ENCODE assay signal across 14 mouse cellular contexts in genomic region chr6:122505545-122505944, GRCm38 (mm10). TPM values are rescaled to one million over a fixed set of nuclear protein-coding genes. Genes with fewer than 3 reads are reported as not detected.
DNase-seq lines count a peak whose midpoint lies in the region; ATAC-seq lines count a peak whose summit lies in the region.
"Had no signal": no experiment of that assay in that cellular context is flagged by ENCODE, and none has a peak within 500 bp of the region (broad histone marks: within the 10 kb centered on the region; RNA-seq: fewer than 3 reads in every experiment).

Gene Mfap5, plus strand, starts transcription at chr6:122505845.

- DNase-seq in embryonic facial prominence, embryonic 14.5 days (ENCODE audit: low spot score): no peak
- no peak for DNase-seq in embryonic facial prominence, embryonic 10.5 days (ENCODE audit: low spot score)
- no peak for DNase-seq in lung, postnatal 25 days (ENCODE audit: low spot score)
- no peak for DNase-seq in gastrocnemius, postnatal 14 days
- no peak for DNase-seq in cerebellum, postnatal 36 days
- no peak for DNase-seq in liver
- DNase-seq: cerebellum, postnatal 10 days; right cerebral cortex, postnatal 4 days; thymus, postnatal 14 days had no signal

- no peaks in the 10 kb centered on the region for H3K27me3 ChIP-seq in embryonic facial prominence, embryonic 14.5 days (replicated peaks; ENCODE audit: control insufficient read depth, insufficient read depth, low read length)
- H3K27me3 ChIP-seq in embryonic facial prominence, embryonic 10.5 days (replicated peaks; ENCODE audit: low read depth, poor library complexity, severe bottlenecking): no peaks in the 10 kb centered on the region
- H3K27me3 ChIP-seq in lung, embryonic 15.5 days: no peaks in the 10 kb centered on the region
- no peaks in the 10 kb centered on the region for H3K27me3 ChIP-seq in limb, embryonic 15.5 days
- H3K27me3 ChIP-seq: intestine, embryonic 15.5 days had no signal

- no peak within 1 kb of the TSS for H3K9ac ChIP-seq in embryonic facial prominence, embryonic 14.5 days (ENCODE audit: low read depth, low read length)
- no peak within 1 kb of the TSS for H3K9ac ChIP-seq in lung, embryonic 15.5 days
- H3K9ac ChIP-seq in limb, embryonic 15.5 days: no peak within 1 kb of the TSS
- H3K9ac ChIP-seq: intestine, embryonic 15.5 days; liver, embryonic 14.5 days had no signal

- no peaks in the 10 kb centered on the region for H3K9me3 ChIP-seq in embryonic facial prominence, embryonic 14.5 days (ENCODE audit: control insufficient read depth, low read length)
- no peaks in the 10 kb centered on the region for H3K9me3 ChIP-seq in embryonic facial prominence, embryonic 10.5 days
- no peaks in the 10 kb centered on the region for H3K9me3 ChIP-seq in lung, embryonic 15.5 days
- H3K9me3 ChIP-seq in limb, embryonic 15.5 days: no peaks in the 10 kb centered on the region
- H3K9me3 ChIP-seq: intestine, embryonic 15.5 days had no signal

- no peak for ATAC-seq in embryonic facial prominence, embryonic 14.5 days (ENCODE audit: low read depth)
- no peak for ATAC-seq in lung, embryonic 15.5 days (ENCODE audit: borderline replicate concordance, extremely low read depth, low FRiP score, low TSS enrichment)
- ATAC-seq in limb, embryonic 15.5 days (ENCODE audit: insufficient number of reproducible peaks, low FRiP score, low TSS enrichment, low read depth): no peak
- ATAC-seq: intestine, embryonic 15.5 days had no signal

- H3K4me2 ChIP-seq in embryonic facial prominence, embryonic 14.5 days (ENCODE audit: low read depth, low read length): no peak within 1 kb of the TSS
- H3K4me2 ChIP-seq in lung, embryonic 15.5 days: no peak within 1 kb of the TSS
- no peak within 1 kb of the TSS for H3K4me2 ChIP-seq in limb, embryonic 15.5 days
- H3K4me2 ChIP-seq: intestine, embryonic 15.5 days; midbrain, embryonic 11.5 days had no signal

- WGBS in embryonic facial prominence, embryonic 14.5 days: 90% methylated on average over 3 of the region's 3 CpGs
- WGBS in embryonic facial prominence, embryonic 10.5 days: 87% methylated on average over 3 of the region's 3 CpGs
- WGBS in lung, embryonic 15.5 days: 82% methylated on average over 3 of the region's 3 CpGs
- 77% methylated on average over 3 of the region's 3 CpGs for WGBS in limb, embryonic 15.5 days

- intact Hi-C loops in gastrocnemius, postnatal 14 days (cut with DNase I; ENCODE audit: low total_unique reads): no loop called here

- H3K4me3 ChIP-seq in embryonic facial prominence, embryonic 14.5 days (ENCODE audit: low read depth, low read length): no peak within 1 kb of the TSS
- H3K4me3 ChIP-seq in embryonic facial prominence, embryonic 10.5 days: no peak within 1 kb of the TSS
- no peak within 1 kb of the TSS for H3K4me3 ChIP-seq in lung, embryonic 15.5 days
- H3K4me3 ChIP-seq in limb, embryonic 15.5 days: no peak within 1 kb of the TSS
- H3K4me3 ChIP-seq: intestine, embryonic 15.5 days had no signal

- no peak within 1 kb of the TSS for H3K27ac ChIP-seq in embryonic facial prominence, embryonic 14.5 days (replicated peaks; ENCODE audit: low read depth, low read length)
- no peak within 1 kb of the TSS for H3K27ac ChIP-seq in embryonic facial prominence, embryonic 10.5 days (replicated peaks)
- H3K27ac ChIP-seq in lung, embryonic 15.5 days: no peak within 1 kb of the TSS
- no peak within 1 kb of the TSS for H3K27ac ChIP-seq in limb, embryonic 15.5 days
- H3K27ac ChIP-seq: intestine, embryonic 15.5 days; liver, embryonic 14.5 days had no signal

- no peaks in the 10 kb centered on the region for H3K36me3 ChIP-seq in embryonic facial prominence, embryonic 14.5 days (ENCODE audit: control insufficient read depth, insufficient read depth, low read length)
- no peaks in the 10 kb centered on the region for H3K36me3 ChIP-seq in embryonic facial prominence, embryonic 10.5 days (replicated peaks)
- H3K36me3 ChIP-seq in lung, embryonic 15.5 days: no peaks in the 10 kb centered on the region
- no peaks in the 10 kb centered on the region for H3K36me3 ChIP-seq in limb, embryonic 15.5 days
- H3K36me3 ChIP-seq: intestine, embryonic 15.5 days had no signal

- no peaks in the 10 kb centered on the region for H3K4me1 ChIP-seq in embryonic facial prominence, embryonic 14.5 days (ENCODE audit: control insufficient read depth, insufficient read depth, low read length)
- peaks cover 3% of the 10 kb centered on the region; the same call in 1 of the 2 replicates for H3K4me1 ChIP-seq in embryonic facial prominence, embryonic 10.5 days
- H3K4me1 ChIP-seq in lung, embryonic 15.5 days: peaks cover 7% of the 10 kb centered on the region; the same call in 1 of the 2 replicates
- H3K4me1 ChIP-seq in limb, embryonic 15.5 days: peaks cover 8% of the 10 kb centered on the region; the same call in 1 of the 2 replicates
- H3K4me1 ChIP-seq: intestine, embryonic 15.5 days had no signal

RNA-seq across cellular contexts. Expression of gene Mfap5, which starts in this region (rescaled TPM):
- 70.7 and 98.8 TPM in 2 replicates for polyA plus RNA-seq in embryonic facial prominence, embryonic 14.5 days (2014; fragmentation: Nextera tagmentation; extraction: Ambion mirVana)
- 0.59 and 0.62 TPM in 2 replicates for polyA plus RNA-seq in embryonic facial prominence, embryonic 10.5 days (2016; fragmentation: Nextera tagmentation; extraction: Ambion mirVana)
- polyA plus RNA-seq in lung, embryonic 15.5 days (2015; fragmentation: Nextera tagmentation; extraction: Ambion mirVana): 17.5 and 19.2 TPM in 2 replicates
- total RNA-seq in gastrocnemius, postnatal 14 days (2021): 100 to 1,000 TPM in 1 of 2 experiments, 10 to 100 TPM in 1; 92.6 to 115 TPM
- 63.6 and 80.5 TPM in 2 replicates for polyA plus RNA-seq in limb, embryonic 15.5 days (2015; fragmentation: Nextera tagmentation; extraction: Ambion mirVana)

Comparison
In these comparisons a context has a peak if more than half of its experiments do, and no peak if none do; other contexts are left out.
1. RNA of gene Mfap5 (polyA plus RNA-seq): 70.7 to 98.8 TPM in embryonic facial prominence, embryonic 14.5 days, 63.6 to 80.5 TPM in limb, embryonic 15.5 days and 17.5 to 19.2 TPM in lung, embryonic 15.5 days; 0.59 to 0.62 TPM in embryonic facial prominence, embryonic 10.5 days; every median in the first group is over 10 times any median in the second.